Mouse (Mus musculus) gonadal fat pad, adult 2 months (tissue): ENCODE data around the gene Gpr137c. TPM values are rescaled to one million over a fixed set of nuclear protein-coding genes. Genes with fewer than 3 reads are reported as not detected.
A peak's percentile ranks its signal among the peaks of the same experiment; 100 is the strongest.

Experiments used
- DNase-seq: peaks from one replicate; pipeline ENCODE4 v3.0.0-alpha.2; 2012; ENCODE audit warnings: low read depth
- polyA plus RNA-seq: library from polyadenylated mRNA; depleted of rRNA; stranded (reverse); fragments of >200 nt; gene quantifications from 2 replicates; pipeline ENCODE4 v1.2.3, GENCODE M21; 2012; rRNA removed

Gene Gpr137c
- 14.4 and 14.8 TPM in 2 replicates for polyA plus RNA-seq

DNA sequence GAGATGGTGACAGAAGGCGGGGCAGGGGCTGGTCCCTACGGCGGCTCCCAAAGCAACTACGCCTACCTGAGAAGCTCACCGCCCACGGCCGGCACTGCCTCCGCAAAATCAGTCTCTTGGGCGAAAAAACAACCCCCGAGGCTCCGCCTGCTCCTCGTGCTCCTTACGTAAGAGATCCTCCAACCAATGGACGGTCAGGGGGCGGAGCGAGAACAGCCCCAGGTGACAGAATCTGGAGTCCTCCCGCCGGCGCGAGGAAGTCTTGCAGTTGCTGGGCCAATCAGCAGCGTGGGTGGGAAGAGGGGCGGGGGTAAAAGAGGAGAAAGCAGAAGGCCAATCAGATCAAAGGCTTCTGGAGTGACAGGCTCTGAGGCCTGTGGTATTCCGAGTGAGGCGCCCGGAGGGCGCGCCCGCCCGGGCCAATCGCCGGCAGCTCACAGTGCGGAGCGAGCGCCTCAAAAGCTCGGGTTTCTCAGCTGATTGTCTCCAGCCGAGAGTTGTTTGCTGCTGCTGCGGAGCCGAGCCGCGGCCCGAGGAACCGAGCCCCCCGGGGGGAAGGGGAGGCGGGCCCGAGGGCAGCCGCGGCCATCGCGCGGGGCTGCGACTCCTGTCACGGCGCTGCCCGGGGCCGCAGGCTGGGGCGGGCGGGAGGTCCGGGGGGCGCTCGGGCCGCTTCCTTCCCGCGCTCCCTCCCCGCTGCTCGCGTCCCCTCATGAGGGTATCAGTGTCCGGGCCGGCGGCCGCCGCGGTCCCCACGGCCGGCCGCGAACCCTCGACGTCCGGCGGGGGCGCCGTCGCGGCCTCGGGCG lies at the start of gene Gpr137c:
TSS of gene Gpr137c (plus strand) at position 437 of the 809 bp plus-strand sequence.
- DNase-seq = peak; percentile 69

DNA sequence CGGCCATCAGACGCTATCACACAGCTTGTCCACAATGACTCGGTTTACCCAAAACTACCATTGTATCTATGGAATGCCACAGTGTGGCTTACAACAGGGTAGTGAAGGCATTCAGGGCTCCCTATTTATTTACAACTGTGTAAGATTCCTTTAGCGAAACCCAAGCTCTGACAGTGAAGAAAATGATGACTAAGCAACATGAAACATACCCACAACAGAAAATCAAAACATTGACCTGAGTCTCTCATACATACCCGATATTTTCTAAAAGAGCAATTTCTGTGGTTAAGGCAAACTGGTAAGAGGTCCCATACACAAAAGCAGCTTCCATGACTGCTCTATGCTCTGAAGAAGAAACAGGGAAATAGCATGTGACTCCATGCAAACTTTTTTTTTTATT lies 47.3 kb upstream of the Gpr137c start:
- no peak for DNase-seq

DNA sequence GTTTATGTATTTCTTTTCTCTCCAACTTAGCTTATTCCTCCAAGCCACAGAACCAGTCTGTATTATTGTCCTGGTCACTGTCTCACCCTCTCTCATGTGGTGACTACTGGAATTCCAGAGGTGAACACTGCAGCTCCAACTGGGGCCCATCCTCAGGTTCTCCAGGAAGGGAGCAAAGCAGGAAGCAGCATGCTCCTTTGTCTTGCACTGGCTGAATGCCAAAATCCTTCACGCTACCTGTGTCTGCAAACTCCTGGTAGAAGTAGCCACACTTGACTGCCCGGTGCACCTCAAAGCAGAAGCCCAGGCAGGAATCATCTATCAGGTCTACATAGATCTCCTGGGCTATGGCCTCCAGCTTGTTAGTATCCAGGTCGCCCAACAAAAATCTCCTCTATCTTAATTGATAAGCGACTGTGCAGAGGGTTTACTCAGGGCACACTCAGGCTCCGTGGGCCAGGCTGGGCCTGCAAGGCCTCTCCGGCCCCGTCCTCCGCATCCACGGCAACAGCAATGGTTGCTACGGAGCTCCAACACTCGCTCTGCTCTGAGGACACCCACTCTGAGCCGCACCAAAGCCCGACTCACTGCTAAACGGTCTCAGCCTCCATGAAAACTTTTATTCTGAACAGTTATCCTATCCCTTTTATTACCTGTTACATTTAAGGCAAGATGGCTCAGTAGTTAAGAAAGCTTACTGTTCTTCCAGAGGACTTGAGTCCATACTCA lies 44.3 kb upstream of the Gpr137c start:
- DNase-seq = no peak

DNA sequence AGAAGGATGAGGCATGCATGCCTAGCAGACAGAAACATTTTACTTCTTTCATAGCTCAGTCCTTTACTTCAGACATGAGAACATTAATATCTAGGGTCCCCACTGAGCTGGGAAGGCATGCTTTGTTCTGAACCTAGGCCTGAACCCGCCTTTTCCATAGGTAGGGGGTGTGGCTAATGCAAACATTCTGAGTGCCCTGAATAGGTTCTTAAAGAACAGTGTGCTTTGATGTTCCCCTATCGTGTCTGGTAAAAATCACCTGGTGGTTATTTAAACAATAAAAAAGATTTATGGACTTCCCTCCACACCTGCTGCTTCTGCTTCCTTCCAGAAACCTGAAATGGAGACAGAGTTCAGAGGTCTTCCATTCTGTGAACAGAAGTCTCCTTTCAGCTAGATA lies 40.3 kb upstream of the Gpr137c start:
- no peak for DNase-seq

DNA sequence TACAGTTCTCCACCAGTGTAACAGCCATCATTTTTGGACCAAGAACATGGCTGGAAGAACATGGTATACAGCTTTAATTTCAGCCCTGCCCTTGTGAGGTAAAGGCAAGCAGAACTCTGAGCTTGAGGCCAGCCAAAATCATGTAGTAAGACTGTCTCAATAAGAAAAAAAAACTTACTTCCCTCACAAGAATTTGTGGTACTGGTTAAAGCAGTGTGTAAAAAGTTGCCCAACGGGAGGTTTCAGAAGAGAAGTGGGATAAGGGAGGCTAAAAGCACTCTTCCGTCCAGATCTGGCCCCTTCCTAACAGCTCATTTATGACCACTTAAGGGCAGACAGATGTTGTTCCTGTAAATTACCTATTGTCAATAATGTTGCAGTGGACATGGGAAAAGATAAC lies 39.9 kb upstream of the Gpr137c start:
- no peak for DNase-seq

DNA sequence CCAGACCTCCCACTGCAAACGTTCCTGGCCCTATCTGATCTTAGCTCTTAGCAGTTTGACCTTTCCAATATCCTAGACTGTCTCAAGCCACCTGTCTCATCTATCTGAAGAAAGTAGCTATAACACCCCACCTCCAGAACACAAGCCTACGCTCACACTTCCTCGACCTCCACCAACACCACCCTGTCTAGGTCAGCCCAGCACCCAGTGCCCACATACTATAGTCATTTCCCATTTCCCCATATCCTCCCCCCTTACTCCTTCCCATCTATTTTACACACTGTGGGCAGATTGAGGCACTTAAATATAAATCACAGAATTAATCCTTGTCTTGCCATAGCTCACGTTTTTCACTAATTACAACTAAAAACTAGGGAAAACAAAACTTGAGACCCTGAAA lies 37.9 kb upstream of the Gpr137c start:
- no peak for DNase-seq

DNA sequence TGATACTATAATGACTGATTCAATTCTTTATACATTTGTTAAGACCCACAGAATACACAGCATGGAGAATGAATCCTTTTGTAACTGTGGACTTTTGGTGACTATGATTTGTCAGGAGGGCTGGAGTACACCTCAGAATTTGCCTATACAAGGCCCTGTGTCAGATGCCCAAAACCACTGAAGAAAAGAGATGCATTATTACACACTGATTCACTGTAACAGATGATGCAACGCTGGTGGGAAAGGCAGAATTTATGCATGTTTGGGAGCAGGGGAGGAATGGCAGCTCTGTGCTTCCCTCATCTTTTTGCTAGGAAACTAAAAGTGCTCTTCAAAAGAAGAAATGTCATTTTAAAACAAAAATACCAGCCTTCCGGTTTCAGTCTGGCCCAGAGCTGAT lies 28.5 kb upstream of the Gpr137c start:
- DNase-seq = no peak

DNA sequence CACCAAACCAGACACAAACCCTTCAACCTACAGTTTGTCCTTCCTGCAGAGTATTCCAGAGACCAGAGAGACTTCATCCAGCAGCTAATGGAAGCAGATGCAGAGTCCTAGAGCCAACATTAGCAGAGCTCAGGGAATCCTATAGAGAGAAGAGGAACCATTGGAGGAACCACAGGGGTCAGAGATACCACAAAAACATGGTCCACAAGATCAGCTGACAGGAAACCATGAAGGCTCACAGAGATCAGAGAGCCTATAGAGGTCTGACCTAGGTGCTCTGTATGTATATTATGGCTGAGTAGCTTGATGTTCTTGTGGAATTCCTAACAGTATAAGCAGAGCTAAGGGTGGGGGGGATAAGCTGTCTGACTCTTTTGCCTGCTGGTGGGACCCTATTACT lies 18.9 kb upstream of the Gpr137c start:
- no peak for DNase-seq

DNA sequence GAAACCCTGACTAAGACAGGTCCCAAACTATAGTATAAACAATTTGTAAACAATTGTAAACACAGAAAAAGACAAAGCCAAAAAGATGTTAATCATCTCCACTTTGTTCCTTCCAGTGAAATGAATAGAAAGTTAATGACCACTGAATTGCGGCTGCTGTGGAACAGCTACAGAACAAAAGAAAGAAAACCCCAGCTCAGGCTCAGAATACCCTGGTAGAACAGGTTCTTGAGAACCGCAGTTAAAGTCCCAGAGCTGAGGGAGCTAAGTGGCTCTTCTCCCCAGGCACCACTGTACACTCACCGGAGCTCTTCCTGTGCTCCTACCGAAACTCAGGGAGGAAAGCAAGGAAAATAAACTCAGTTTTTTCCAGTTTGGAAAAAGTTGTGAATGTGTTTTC lies 8.8 kb upstream of the Gpr137c start:
- DNase-seq = no peak

DNA sequence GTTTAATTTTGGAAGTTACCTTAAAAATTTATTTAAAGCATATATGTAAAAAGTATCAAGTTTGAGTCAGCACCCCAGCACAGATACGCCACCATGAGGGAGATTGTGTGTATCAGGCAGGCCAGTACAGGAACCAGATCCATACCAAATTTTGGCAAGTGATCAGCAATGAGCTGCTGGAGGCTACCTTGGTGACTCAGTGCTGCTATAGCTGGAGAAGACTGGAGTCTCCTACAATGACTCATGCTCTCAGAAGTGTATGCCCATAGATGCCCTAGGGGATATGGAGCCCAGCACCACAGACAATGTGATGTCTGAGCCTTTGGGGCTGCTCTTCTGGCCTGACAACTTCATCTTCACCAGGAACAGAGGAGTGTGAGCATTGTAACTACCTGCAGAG lies 8.1 kb upstream of the Gpr137c start:
- peak; percentile 70 for DNase-seq

DNA sequence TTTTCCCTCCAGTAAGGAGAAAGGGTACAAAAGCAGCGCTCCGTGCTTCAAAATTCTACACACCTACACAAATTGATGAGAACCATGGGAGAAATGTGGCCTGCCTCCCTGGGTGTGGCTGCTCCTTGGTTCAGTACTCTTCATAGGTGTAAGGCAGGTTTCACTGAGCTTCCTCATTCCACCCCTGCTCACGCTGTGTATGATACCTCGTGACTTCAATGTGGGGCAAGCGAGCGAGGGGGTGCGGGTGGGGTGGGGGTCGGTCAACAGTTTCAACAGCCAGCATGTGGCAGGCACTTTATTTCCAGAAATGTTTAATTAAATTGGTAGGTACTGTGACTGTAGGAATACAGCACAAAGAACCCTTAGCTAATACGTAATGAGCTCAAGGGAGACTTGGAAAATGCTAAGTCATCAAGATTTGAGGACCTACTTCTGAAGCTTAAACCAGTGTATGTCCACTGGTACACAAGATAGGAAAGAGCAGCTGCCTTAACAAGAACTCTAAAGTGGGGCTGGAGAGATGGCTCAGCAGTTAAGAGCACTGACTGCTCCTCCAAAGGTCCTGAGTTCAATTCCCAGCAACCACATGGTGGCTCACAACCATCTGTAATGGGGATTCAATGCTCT lies 2.7 kb upstream of the Gpr137c start:
- no peak for DNase-seq

DNA sequence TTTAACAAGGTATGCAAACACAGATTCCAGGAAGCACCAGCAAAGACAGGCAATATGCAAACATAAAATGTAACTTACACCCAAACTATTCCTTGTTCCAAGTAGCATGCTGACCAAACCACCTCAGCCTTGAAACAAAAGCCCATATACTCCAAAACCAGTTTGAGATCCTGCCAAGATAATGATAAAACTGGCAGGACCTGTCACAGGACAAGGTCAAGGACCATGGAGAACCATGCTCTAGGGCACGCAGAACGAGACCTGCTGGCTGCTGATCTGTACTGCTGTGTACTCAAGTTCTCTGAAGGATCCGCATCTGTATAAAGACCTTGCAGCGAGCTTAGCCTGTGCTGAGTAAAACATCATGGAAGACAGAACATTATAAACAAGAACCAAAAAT lies 1.8 kb upstream of the Gpr137c start:
- no peak for DNase-seq

DNA sequence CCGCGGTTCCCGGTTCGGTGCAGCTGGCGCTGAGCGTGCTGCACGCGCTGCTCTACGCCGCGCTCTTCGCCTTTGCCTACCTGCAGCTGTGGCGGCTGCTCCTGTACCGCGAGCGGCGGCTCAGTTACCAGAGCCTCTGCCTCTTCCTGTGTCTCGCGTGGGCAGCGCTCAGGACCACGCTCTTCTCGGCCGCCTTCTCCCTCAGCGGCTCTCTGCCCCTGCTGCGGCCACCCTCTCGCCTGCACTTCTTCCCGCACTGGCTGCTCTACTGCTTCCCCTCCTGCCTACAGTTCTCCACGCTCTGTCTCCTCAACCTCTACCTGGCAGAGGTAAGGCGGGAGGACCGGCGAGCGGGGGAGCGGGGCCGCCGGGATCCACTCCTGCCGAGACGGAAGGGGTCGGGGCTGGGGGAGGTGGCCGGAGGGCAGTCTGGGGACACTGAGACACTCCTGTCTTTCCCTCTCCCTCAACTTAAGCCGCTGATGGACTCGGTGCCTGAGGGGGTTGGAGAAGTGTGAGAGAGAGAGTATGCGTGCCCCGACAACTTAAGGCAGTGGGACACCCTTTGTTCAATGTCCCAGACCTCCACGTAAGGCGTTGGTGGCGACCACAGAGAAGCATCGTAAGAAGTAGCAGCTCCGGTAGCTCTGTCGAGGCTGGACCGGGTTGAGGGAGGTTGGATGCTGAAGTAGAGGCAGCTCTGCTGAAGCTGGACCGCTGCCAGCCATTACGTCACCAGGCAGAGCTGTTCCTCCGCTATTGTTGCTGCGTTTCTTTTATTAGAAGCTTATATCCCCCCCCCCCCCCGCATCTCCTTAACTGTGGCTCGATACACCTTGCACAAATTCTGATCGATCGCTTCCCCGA lies 806 bp downstream of the Gpr137c start, which contains the start of gene Txndc16:
TSS of gene Txndc16 (minus strand) at position 239 of the 867 bp plus-strand sequence.
- DNase-seq = no peak

DNA sequence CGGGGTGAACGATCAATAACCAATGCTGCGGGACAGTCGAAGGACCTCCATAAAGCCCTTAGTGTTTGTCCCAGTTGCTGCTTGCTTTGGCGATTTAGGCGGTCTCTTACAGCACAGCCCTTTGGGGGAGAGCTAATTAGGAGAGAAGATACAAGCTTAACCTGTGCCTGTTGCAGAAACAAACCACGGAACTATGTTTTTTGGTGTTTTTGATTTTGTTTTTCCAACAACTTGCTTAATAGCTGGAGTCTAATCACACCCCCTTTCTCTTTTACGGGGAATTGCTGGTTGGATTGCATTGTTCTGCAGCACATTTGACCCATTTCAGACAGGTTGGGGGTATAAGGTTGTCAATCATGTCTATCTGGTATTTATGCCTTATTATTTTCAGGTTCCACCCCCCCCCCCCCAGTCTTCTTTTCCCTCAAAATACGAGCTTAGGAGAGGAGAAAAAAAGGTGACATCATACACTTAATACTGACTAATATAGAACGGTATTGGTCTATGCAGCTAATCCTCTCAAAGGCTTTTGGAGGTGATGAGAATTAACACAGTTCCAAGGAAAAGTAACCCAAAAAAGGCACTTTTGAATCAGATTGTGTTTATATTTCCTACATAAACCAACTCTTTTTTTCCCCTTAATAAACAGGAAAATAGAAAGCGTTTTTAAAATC lies 1.6 kb downstream of the Gpr137c start:
- DNase-seq = no peak

DNA sequence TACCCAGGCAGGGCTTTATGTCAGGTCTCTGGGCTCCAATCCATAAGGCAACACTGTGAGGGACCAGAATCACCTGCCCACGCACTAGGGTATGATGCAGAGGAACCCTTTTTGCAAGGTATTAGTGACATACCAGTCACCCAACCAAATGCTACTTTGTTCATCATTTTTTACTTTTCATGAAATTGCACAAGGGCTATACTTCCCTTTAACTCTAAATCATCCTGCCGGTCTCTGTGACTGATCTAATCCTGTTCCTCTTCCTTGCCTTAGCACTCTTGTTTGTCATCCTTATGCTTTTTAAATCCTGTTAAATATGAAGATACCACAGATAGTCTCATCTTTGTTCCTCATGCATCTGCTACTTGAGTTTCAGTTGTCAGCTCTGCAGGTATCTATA lies 19.5 kb downstream of the Gpr137c start:
- no peak for DNase-seq

DNA sequence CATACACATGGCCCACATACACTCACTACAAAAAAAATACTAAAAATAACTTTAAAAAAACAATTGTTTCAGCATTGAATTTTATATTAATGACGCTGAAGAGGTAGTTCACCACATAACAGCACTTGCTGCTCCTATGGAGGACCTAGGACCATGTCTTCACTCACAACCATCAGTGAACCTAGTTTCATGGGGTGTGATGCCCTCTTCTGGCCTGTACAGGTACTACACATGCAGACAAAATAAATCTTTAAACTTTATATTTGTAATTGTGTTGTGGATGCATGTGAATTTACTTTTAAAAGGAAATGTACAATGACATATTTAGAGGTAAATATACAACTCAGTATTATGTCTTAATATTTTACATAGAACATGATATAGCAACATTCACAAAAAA lies 22.1 kb downstream of the Gpr137c start:
- no peak for DNase-seq

DNA sequence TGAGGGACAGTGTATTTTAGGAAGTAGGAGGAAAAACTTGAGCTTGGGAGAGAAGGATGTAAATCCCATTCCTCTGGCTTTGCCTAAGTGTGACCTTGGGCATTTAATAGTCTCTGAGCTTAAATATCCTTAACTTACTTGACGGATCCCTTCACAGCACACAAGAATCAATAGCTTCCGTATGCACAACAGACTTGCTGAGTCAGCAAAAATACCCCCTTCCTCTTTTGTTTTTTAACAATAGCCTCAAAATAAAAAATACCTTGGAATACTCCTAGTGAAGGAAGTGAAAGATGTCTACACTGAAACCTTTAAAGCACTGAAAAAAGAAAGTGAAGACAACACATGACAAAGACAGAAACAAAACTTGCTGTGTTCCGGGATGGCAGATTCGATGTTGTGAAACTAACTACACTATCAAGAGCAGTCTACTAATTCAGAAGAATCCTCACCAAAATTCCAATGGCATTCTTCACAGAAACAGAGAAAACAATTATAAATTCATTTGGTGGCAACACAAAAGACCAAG lies 32.1 kb downstream of the Gpr137c start:
- DNase-seq = no peak

DNA sequence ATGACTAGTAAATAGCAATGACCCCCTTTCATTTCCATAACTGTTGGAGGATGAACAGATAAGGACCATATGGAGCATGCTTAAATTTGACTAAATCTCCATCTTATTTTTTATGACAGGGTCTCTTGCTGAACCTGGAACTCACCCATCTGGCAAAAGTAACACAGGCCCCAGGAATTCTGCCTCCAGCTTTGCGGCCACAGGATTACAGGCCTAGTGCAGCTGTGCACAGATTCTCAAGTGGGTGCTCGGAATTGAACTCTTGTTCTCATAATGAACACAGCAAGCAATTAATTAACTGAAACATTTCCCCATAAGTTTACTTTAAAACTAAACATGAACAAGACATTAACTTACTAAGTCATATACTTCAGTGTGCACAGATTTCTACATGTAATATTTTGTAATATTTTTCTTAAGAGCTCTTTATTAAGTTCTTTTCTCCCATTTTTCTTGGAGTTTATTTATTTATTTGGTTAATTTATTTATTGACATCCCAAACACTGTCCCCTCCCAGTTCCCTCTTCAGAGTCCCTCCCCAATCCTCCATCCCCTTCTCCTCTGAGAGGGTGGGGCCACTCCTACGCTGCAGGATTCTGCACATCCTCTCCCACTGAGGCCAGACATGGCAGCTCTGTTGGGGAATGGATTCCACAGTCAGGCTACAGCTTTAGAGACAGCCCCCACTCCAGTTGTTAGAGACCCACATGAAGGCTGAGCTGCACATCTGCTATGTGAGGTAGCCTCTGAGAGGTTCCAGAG lies 44.5 kb downstream of the Gpr137c start:
- DNase-seq = no peak

DNA sequence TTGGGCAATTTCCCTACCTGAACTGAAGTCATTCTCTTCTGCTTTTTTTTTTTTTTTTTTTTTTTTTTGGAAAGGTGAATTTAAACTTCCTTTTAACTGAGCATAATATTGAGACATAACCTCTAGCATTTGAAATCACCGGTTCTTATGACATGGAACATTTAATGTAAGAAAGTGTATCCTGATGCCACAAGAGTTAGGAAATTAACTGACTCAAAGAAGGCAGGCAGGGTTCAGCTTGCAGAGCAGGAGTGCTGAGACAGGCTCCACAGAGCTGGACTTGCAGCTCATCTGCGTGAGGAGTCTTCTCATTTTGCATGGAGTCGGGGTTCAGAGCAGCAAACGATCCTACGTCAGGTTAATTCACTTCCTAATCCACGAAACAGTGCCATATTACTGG lies 56.3 kb downstream of the Gpr137c start:
- no peak for DNase-seq

DNA sequence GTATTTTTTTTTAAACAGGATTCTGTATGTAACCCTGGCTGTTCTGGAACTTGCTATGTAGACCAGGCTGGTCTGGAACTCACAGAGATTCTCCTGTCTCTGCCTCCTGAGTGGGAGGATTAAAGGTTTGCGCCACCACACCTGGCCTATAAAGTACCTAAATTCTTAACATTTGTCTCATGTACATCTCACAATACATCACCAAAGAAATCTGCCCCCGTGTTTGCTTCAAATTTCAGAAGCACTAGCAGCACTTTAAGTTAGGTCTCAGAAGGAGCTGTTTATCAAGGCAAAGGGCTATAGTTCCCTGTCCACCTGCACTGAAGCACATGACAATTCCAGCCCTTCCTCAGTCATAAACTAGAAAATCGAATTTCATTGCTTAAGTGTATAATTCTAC lies 62.5 kb downstream of the Gpr137c start:
- no peak for DNase-seq
